Mouse (Mus musculus) embryonic stem cell, embryonic (primary cell): ENCODE results near the gene Stag1.
"Not testable (repeated sequence)": the region's sequence is repeated elsewhere in the genome, so short reads cannot be mapped to it uniquely, and the experiment has no call there.

ENCODE experiments used
- CTCF ChIA-PET, 4 experiments: fragments of 300-600 bp in 2 of 4; fragments of 350-600 bp in 2 of 4; sonication (Branson Sonifier 250); formaldehyde crosslinking; loops; one replicate each; lab custom pipeline; 2022; ENCODE audit warnings: inconsistent platforms in 2 of 4; lab: Charles Lee
- POLR2A ChIA-PET, 4 experiments: fragments of 300-600 bp in 2 of 4; fragments of 350-600 bp in 2 of 4; sonication (Branson Sonifier 250); formaldehyde crosslinking; loops; one replicate each; lab custom pipeline; 2022; ENCODE audit warnings: antibody characterized with exemption in 4 of 4, inconsistent platforms in 1 of 4; lab: Charles Lee

The Stag1 gene

GRCm38 (mm10) chr9:100692239-100692638, 94.6 kb downstream of the Stag1 start:
- ChIA-PET CTCF (interaction anchor here in 1 of 4 experiments (0.6 kb wide), 1 partner anchor 146 kb away, joined by 3 read pairs; the partner anchor contains the start of gene Nck1), POLR2A (interaction anchor here in 2 of 4 experiments (1.2 to 2.7 kb wide), 3 partner anchors 22 to 88 kb away, joined by 3 to 12 read pairs (median 7); no protein-coding TSS in a partner anchor)

- POLR2A ChIA-PET: interaction anchor here in 1 of 4 experiments (0.8 to 0.9 kb wide), 2 partner anchors 18 to 52 kb away, joined by 3 read pairs; no protein-coding TSS in a partner anchor
- CTCF ChIA-PET: interaction anchor here in 1 of 4 experiments (0.8 kb wide), 1 partner anchor 543 kb away, joined by 3 read pairs; no protein-coding TSS in a partner anchor
Observed at GRCm38 (mm10) chr9:100696537-100696936, 98.9 kb downstream of the Stag1 start.

GRCm38 (mm10) chr9:100707644-100708043, 110.0 kb downstream of the Stag1 start:
- POLR2A ChIA-PET: interaction anchor here in 1 of 4 experiments (1.0 kb wide), 1 partner anchor 13 kb away, joined by 5 read pairs; no protein-coding TSS in a partner anchor

GRCm38 (mm10) chr9:100711665-100712064, 114.1 kb downstream of the Stag1 start:
- CTCF ChIA-PET: no interaction called here
- POLR2A ChIA-PET: interaction anchor here in 1 of 4 experiments (0.6 kb wide), 1 partner anchor 322 kb away, joined by 4 read pairs; no protein-coding TSS in a partner anchor

More at GRCm38 (mm10) chr9:100707644-100708043, 110.0 kb downstream of the Stag1 start:
- CTCF ChIA-PET: no interaction called here

GRCm38 (mm10) chr9:100724832-100725231, 127.2 kb downstream of the Stag1 start:
- ChIA-PET POLR2A (interaction anchor here in 1 of 4 experiments (1.1 kb wide), 1 partner anchor 11 kb away, joined by 3 read pairs; no protein-coding TSS in a partner anchor), CTCF (interaction anchor here in 2 of 4 experiments (0.6 kb wide), 2 partner anchors 82 to 188 kb away, joined by 3 to 4 read pairs; no protein-coding TSS in a partner anchor)

GRCm38 (mm10) chr9:100731839-100732238, 134.2 kb downstream of the Stag1 start:
- POLR2A ChIA-PET: no interaction called here
- CTCF ChIA-PET: no interaction called here

- CTCF ChIA-PET: no interaction called here
Observed at GRCm38 (mm10) chr9:100733907-100734440, 136.4 kb downstream of the Stag1 start.

GRCm38 (mm10) chr9:100735993-100736645, 138.5 kb downstream of the Stag1 start:
- CTCF ChIA-PET: interaction anchor here in 1 of 4 experiments (0.6 kb wide), 1 partner anchor 36 kb away, joined by 4 read pairs; no protein-coding TSS in a partner anchor
- POLR2A ChIA-PET: interaction anchor here in 1 of 4 experiments (2.6 kb wide), 1 partner anchor 93 kb away, joined by 10 read pairs; no protein-coding TSS in a partner anchor

More at GRCm38 (mm10) chr9:100733907-100734440, 136.4 kb downstream of the Stag1 start:
- POLR2A ChIA-PET: interaction anchor here in 1 of 4 experiments (0.5 to 2.6 kb wide), 3 partner anchors 80 to 454 kb away, joined by 3 to 16 read pairs (median 3); no protein-coding TSS in a partner anchor

- POLR2A ChIA-PET: interaction anchor here in 1 of 4 experiments (0.7 to 2.6 kb wide), 3 partner anchors 33 to 231 kb away, joined by 3 to 10 read pairs (median 5); no protein-coding TSS in a partner anchor
- CTCF ChIA-PET: no interaction called here
Observed at GRCm38 (mm10) chr9:100736646-100737031, 139.0 kb downstream of the Stag1 start.

- POLR2A ChIA-PET: interaction anchor here in 1 of 4 experiments (0.6 to 1.2 kb wide), 3 partner anchors 13 to 136 kb away, joined by 3 to 6 read pairs (median 3); no protein-coding TSS in a partner anchor
- CTCF ChIA-PET: not testable (repeated sequence)
Observed at GRCm38 (mm10) chr9:100777238-100777637, 179.6 kb downstream of the Stag1 start.

GRCm38 (mm10) chr9:100865984-100866383, 268.4 kb downstream of the Stag1 start:
- ChIA-PET POLR2A (no interaction called here), CTCF (no interaction called here)

- POLR2A ChIA-PET: interaction anchor here in 1 of 4 experiments (0.8 kb wide), 1 partner anchor 97 kb away, joined by 3 read pairs; no protein-coding TSS in a partner anchor
- CTCF ChIA-PET: no interaction called here
Observed at GRCm38 (mm10) chr9:100869635-100870034, 272.0 kb downstream of the Stag1 start.

GRCm38 (mm10) chr9:100896111-100896510, 298.5 kb downstream of the Stag1 start:
- ChIA-PET POLR2A (no interaction called here), CTCF (no interaction called here)

- POLR2A ChIA-PET: interaction anchor here in 2 of 4 experiments (0.8 to 2.1 kb wide), 4 partner anchors 9 to 254 kb away, joined by 3 to 11 read pairs (median 4); no protein-coding TSS in a partner anchor
- CTCF ChIA-PET: interaction anchor here (0.6 to 2.3 kb wide), 9 partner anchors 12 to 444 kb away, joined by 3 to 15 read pairs (median 3); partner anchors contain the start of gene Nck1 (in 2 of the 4)
Observed at GRCm38 (mm10) chr9:100898042-100898441, 300.4 kb downstream of the Stag1 start.

GRCm38 (mm10) chr9:100910352-100910751, 312.8 kb downstream of the Stag1 start:
- CTCF ChIA-PET: interaction anchor here in 3 of 4 experiments (0.6 to 2.4 kb wide), 13 partner anchors 12 to 464 kb away, joined by 3 to 8 read pairs (median 4); partner anchors contain the start of gene Nck1 (in 2 of the 3)
- POLR2A ChIA-PET: interaction anchor here in 2 of 4 experiments (0.7 to 1.6 kb wide), 8 partner anchors 9 to 364 kb away, joined by 3 to 4 read pairs (median 3); no protein-coding TSS in a partner anchor

GRCm38 (mm10) chr9:100917111-100917510, 319.5 kb downstream of the Stag1 start:
- POLR2A ChIA-PET: interaction anchor here in 3 of 4 experiments (0.7 to 1.5 kb wide), 5 partner anchors 12 to 449 kb away, joined by 3 to 9 read pairs (median 4); partner anchors contain the start of gene Nck1 (in 1 of the 3)
- CTCF ChIA-PET: interaction anchor here (0.5 to 1.5 kb wide), 24 partner anchors 8 to 1125 kb away, joined by 3 to 6 read pairs (median 3); no protein-coding TSS in a partner anchor

GRCm38 (mm10) chr9:100926629-100927028, 329.0 kb downstream of the Stag1 start:
- ChIA-PET POLR2A (no interaction called here), CTCF (no interaction called here)

GRCm38 (mm10) chr9:100942042-100942441, 344.4 kb downstream of the Stag1 start:
- POLR2A ChIA-PET: no interaction called here
- CTCF ChIA-PET: no interaction called here
